Mouse (Mus musculus): ENCODE results near the gene Trpm8.

The Trpm8 gene

DNA sequence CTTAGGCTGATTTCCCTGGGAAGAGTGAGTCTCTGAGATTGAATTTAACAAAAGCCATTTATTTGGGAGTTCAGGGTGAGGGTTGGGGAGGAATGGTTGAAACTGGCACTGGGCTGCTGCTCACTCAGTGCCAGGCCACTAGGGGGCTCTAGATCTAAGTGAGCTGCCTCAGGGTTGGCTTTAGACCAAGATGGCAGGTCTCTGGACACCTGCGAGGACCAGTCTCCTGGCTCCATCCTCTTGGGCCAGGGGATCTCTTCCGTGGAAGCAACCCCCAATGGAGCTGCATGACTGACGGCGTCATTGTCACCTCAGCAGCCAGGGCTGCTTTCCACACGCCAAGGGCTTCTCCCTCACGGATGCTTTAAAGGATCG, 7.5 kb downstream of the Trpm8 start:
- in situ Hi-C loops (cut with MboI), result no loop called here

- in situ Hi-C loops (cut with MboI), result no loop called here
Measured at GRCm38 (mm10) chr1:88285652-88286051, 8.2 kb downstream of the Trpm8 start.

GRCm38 (mm10) chr1:88286136-88286845, 8.8 kb downstream of the Trpm8 start:
- in situ Hi-C loops (cut with MboI), result no loop called here

GRCm38 (mm10) chr1:88286887-88287696, 9.6 kb downstream of the Trpm8 start:
- in situ Hi-C loops (cut with MboI), result no loop called here

GRCm38 (mm10) chr1:88287697-88287980, 10.2 kb downstream of the Trpm8 start:
- in situ Hi-C loops (cut with MboI), result no loop called here

GRCm38 (mm10) chr1:88288056-88288788, 10.8 kb downstream of the Trpm8 start:
- in situ Hi-C loops (cut with MboI), result no loop called here

DNA sequence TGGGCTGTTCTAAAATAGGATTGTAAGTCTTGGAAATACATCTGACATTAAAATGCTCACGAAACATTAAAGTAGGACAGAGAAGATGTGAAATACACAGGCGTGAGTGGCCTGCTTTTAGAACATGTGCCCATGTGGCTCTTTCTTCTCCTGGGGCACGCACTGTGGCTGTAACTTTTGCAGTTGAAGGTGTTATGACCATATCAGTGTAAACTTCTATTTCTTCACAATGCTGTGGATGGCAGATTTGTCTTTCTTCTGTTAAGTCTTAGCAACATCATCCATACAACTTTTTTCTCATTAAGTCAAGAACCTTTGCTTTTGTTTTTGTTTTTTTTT, 11.3 kb downstream of the Trpm8 start:
- in situ Hi-C loops (cut with MboI), result no loop called here

DNA sequence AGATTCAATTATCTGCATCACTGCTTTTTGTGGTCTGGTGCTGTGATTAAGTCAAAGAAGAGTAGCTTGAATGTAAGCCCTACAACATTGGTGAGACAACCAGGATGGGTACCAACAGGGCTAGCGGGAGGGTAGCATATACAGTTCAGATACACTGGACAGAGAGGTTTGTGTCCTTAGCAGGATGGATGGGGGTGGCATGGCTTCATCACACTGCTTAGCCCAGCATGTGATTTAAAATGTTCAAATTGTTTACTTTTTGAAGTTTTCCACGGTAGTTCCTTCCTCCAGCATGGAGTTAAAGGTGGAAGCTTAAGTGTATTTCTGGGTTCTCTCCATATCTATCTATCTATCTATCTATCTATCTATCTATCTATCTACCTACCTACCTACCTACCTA, 11.7 kb downstream of the Trpm8 start:
- in situ Hi-C loops (cut with MboI), result no loop called here

DNA sequence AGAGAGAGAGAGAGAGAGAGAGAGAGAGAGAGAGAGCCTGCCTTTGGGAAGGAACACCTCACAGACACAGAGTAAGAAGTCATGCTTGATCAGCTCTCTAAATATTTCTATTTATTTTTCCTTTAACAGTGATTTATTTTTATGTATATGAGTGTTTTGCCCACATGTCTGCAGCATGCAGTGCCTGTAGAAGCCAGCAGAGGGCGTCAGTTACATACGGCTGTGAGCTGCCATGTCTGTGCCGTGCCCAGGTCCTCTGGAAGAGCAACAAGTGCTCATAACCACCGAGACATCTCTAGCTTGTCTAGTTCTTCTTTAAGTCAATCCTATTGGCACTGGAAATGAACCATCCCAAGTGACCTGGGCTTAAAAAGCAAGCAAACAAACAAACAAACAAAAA, 12.5 kb downstream of the Trpm8 start:
- in situ Hi-C loops (cut with MboI), result no loop called here

GRCm38 (mm10) chr1:88290511-88290910, 13.1 kb downstream of the Trpm8 start:
- in situ Hi-C loops (cut with MboI), result no loop called here

- in situ Hi-C loops (cut with MboI), result no loop called here
Measured at GRCm38 (mm10) chr1:88291409-88292005, 14.0 kb downstream of the Trpm8 start.

DNA sequence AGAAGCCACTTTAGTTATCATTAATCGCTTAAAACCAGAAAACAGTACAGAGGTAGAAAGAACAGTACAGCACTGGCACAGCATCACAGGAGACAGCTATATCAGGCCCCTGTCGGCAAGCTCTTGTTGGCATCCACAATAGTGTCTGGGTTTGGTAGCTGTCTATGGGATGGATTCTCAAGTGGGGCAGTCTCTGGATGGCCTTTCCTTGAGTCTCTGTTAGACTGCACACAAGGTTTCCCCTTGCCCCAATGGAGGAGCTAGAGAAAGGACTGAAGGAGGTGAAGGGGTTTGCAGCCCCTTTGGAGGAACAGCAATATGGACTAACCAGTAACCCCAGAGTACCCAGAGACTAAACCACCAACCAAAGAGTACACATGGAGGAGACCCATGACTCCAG, 14.6 kb downstream of the Trpm8 start:
- in situ Hi-C loops (cut with MboI), result no loop called here

- in situ Hi-C loops (cut with MboI), result no loop called here
Measured at GRCm38 (mm10) chr1:88294650-88295049, 17.2 kb downstream of the Trpm8 start.

DNA sequence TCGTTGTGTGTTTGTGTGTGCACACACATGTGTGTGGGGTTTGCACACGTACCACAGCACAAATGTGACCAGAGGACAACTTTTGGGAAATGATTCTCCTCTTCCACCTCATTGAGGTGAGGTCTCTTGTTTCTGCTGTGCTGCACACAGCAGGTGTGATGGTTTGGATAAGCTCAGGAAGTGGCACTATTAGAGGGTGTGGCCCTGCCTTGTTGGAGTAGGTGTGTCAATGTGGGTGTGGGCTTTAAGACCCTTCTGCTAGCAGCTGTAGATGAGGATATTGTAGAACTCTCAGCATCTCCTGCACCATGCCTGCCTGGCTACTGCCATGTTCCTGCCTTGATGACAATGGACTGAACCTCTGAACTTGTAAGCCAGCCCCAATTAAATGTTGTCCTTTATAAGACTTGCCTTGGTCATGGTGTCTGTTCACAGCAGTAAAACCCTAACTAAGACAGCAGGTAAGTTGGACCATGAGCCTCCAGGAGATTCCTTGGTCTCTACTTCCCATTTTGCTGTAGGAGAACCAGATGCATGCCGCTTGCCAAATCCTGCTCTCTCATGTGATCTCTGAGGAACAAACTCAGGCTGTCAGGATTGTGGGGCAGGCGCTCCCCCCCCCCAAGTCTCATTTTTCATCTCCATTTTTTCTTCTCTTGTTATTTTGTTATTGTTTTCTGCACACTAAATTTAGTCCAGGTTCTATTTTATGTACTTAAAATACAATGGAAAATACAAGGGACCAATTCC, 18.9 kb downstream of the Trpm8 start:
- in situ Hi-C loops (cut with MboI), result no loop called here

- in situ Hi-C loops (cut with MboI), result no loop called here
Measured at GRCm38 (mm10) chr1:88297480-88298258, 20.2 kb downstream of the Trpm8 start.

- in situ Hi-C loops (cut with MboI), result no loop called here
Measured at GRCm38 (mm10) chr1:88298686-88299528, 21.4 kb downstream of the Trpm8 start.

- in situ Hi-C loops (cut with MboI), result no loop called here
Measured at GRCm38 (mm10) chr1:88299529-88299945, 22.1 kb downstream of the Trpm8 start.

DNA sequence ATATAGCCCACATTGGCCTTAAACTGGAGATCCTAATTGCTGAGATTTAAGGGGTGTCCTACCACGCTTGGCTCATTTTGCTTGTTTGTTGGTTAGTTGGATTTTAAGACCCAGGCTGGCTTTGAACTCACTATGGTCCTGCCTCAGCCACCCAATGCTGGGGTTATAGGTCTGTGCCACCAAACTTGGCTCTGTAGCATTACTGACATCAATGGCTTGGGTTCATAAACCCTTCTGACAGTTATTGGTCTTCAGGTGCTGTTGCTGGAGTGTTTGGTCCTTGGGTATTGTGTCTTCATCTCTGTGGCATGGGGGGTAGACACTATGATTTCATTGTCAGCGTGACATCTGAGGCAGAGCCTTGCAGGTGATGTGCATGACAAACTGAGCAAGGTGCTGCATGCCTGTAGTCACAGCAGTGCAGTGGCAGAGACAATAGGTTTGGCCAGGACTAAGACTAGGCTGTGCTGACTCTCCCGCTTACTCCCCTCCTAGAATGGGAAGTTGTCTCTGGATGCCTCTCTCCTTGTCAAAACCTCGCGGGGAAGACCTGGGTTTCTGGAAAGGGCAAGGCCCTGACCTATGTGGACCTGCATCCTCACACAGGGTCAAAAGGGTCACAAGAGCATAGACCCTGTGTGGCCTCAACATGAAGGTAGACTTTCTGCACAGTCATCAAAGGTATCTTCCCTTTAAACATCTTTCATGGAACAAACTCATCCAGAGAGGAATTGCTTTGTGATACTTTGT, 23.0 kb downstream of the Trpm8 start:
- in situ Hi-C loops (cut with MboI), result no loop called here
